Mouse (Mus musculus): ENCODE results near the gene Gm128.

The Gm128 gene

GRCm38 (mm10) chr3:95269789-95270188 lies 28.4 kb upstream of the Gm128 start:
- WGBS, result 50% methylated on average over 5 of the region's 5 CpGs

DNA sequence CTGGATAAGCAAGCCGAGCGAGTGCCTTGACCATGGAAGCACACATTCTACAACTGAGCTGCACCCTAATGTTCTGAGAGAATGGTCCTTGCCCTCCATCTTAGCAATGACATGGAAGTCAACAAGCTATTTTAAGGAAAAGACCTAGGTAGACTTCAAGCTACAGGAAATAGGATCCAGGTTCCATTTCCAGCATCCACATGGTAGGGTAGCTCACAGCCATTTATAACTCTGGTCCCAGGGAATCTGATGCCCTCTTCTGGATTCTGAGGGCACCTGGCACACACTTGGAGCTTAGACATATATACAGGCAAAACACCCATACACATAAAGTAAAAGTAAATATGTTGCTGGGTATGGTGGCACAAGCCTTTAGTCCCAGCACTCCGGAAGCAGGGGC lies 24.7 kb upstream of the Gm128 start:
- WGBS, result 95% methylated on average over 3 of the region's 3 CpGs

DNA sequence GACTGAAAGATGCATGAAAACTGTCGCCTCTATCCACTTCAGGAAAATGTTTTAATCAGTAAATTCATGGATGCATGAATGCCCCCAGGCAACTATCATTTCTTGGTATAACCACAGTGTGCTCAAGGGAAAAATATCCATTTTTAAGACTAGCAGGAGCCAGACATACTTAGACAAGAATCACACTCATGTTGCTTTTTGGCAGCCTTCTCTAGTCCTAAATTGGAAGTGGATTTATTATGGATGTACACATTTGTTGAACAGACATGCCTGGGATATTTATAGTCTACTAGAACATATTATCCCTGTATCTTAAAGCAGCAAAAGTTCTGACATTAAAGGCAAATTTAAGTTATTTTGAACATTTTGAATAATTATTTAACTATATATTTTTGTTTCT lies 23.3 kb upstream of the Gm128 start:
- WGBS, result 26% methylated on average over 1 of the region's 1 CpGs

GRCm38 (mm10) chr3:95263089-95263739 lies 21.8 kb upstream of the Gm128 start:
- WGBS, result 54% methylated on average over 11 of the region's 11 CpGs

DNA sequence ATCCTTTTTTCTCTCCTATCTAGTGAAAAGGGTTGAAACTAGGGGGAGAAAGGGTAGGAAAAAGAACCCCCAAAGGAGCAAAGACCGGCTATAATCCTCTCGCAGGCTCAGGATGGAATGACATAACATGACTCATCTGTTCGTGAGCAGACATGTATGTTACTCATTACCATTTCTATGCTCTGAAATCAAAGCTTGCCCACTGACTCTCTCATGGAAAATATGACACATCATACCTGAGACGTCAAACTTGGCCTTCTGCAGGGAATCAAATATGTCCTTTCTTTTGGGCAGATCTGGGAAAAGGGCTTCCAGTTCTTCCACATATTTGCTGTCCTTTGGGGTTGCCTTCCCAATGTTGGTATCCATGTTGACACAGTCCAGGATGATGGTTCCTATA lies 20.6 kb upstream of the Gm128 start:
- WGBS, result 73% methylated on average over 4 of the region's 4 CpGs

DNA sequence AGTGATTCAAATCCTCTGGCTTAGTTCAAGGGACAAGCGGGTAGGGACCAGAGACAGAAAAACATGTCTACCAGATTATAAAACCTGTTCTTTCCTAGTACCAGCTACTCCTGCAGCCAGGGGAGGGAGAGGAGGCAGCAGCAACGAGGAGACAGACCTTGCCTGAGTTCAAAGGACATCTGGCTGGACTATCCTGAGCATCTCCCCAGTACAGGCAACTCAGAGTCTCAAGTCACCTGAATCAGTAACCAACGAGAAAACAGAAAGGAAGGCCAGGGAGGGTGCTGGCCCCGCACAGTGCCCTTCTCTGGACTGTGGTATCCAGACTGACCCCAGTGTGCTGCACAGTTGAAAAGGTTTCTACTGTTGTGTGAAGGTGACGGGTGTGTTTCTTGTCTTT lies 15.5 kb upstream of the Gm128 start:
- 91% methylated on average over 5 of the region's 5 CpGs for WGBS

GRCm38 (mm10) chr3:95250783-95251424 lies 9.5 kb upstream of the Gm128 start, which contains the start of gene Bnipl:
Gene Bnipl, minus strand, starts transcription at chr3:95251193.
- WGBS, result 68% methylated on average over 7 of the region's 7 CpGs

GRCm38 (mm10) chr3:95250361-95250760 lies 9.0 kb upstream of the Gm128 start:
- 90% methylated on average over 5 of the region's 5 CpGs for WGBS

DNA sequence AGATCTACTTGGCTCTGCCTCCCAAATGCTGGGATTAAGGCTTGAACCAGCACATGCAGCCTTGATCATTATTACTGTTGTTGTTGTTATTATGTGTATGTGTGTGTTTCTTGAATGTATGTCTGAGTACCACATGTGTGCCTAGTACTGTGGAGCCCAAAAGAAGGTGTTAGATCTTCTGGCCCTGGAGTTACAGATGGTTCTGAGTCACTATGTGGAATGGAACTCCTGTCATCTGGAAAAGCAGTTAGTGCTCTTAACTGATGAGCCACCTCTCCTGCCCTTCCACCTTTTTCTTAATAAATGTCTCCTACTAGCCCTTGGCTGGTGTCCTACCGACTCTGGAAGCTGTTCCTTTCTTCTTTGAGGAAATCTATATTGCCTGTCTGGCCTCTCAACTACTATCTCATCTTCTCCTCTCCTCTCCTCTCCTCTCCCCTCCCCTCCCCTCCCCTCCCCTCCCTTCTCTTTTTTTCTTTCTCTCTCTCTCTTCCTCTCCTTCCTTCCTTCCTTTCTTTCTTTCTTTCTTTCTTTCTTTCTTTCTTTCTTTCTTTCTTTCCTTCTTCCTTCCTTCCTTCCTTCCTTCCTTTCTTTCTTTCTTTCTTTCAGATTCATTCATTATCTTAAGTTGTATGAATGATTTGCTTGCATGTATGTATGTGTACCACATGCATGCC lies 6.4 kb upstream of the Gm128 start:
- WGBS, result 88% methylated on average over 1 of the region's 1 CpGs

DNA sequence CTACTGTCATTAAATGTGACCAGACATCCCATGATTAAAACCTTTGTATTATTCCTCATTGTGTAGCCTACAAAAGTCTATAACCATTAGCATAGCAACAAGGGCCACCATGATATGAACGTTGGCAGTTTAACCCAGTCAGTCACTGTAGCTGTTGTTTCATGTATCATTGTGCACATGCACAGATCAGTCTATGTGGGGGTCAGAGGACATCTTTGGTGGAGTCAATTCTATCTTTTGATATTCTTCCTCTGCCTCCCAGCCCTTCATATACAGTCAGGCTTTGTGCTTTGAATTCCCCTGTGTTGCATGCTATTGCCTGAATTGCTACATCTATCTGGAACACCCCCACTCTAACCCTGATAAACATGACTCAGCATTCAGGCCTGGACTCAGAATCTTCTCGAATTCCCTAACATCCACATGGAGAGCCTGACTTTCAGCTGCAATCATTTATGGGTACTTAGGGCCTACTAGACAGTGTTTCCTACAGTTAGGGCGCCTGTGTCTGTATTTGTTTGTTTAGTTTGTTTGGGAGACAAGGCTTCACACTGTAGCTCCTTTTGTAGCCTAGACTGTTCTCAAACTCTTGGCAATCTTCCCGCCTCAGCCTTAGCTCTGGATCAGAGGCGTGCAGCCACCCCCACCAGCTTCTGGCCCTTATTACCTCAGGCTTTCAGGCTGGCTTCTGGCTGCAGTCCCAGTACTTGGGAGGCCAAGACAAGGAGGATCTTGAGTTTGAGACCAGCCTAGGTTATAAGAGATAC lies 5.2 kb upstream of the Gm128 start:
- WGBS, result 39% methylated on average over 5 of the region's 5 CpGs

GRCm38 (mm10) chr3:95243086-95243485 lies 1.7 kb upstream of the Gm128 start:
- 46% methylated on average over 2 of the region's 2 CpGs for whole genome bisulfite sequencing

DNA sequence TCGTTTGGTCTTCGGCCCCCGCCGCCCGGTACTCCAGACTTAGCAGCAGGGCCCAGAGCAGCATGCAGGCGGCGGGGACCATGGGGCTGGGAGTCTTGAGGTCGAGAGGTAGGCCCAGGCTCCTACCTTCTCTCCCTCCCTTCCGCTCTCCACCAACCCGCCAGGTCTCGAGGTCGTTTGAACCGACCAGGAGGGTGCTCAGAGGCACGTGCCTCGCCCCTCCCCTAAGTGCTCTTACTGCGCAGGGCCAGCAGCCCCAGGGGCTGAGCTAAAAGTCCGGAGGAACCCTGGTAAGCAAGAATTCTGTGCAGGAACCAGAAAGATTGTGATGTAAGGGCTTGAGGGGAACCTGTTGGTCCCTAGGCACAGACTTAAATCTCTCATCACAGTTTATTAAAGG lies 498 bp downstream of the Gm128 start:
- WGBS, result 53% methylated on average over 17 of the region's 17 CpGs

GRCm38 (mm10) chr3:95239971-95240370 lies 1.4 kb downstream of the Gm128 start:
- WGBS, result 87% methylated on average over 12 of the region's 12 CpGs

DNA sequence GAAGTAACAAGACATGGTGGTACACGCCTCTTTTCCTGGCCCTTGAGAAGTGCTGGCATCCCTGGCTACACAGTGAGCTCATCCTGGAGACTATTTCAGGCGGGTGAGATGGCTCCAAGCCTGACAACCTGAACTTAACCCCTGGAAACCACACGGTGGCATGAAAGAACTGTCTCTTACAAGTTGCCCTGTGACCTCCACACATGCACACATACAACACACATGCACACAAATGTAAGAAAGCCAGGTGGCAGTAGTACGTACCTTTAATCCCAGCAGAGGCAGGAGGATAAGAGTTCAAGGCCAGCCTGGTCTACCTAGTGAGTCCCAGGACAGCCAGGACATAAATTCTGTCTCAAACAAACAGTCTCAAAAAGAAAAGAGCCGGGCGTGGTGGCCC lies 2.4 kb downstream of the Gm128 start:
- 79% methylated on average over 6 of the region's 6 CpGs for WGBS

DNA sequence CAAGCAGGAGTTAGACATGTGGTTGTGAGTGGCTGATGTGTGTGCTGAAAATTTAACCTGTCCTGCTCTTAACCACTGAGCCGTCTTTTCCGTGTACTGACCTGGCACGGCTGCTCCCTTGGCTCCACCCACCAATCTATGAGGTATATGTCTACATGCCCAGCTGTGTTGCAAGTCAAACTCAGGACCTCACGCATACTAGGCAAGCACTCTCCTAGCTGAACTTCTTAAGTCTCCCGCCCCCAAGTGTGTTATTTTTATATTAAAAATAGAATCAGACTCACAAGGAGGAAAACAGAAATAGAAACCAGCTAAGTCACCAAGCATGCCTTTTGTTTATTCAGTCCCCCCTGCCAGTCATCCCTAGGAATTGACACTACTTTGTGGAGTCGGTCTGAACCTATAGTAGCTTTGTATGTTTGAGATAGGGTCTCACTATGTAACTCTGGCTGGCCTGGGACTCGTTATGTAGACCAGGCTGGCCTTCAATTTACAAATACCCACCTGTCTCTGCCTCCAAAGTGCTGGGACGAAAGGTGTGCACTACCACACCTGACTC lies 3.8 kb downstream of the Gm128 start:
- 60% methylated on average over 8 of the region's 8 CpGs for WGBS

DNA sequence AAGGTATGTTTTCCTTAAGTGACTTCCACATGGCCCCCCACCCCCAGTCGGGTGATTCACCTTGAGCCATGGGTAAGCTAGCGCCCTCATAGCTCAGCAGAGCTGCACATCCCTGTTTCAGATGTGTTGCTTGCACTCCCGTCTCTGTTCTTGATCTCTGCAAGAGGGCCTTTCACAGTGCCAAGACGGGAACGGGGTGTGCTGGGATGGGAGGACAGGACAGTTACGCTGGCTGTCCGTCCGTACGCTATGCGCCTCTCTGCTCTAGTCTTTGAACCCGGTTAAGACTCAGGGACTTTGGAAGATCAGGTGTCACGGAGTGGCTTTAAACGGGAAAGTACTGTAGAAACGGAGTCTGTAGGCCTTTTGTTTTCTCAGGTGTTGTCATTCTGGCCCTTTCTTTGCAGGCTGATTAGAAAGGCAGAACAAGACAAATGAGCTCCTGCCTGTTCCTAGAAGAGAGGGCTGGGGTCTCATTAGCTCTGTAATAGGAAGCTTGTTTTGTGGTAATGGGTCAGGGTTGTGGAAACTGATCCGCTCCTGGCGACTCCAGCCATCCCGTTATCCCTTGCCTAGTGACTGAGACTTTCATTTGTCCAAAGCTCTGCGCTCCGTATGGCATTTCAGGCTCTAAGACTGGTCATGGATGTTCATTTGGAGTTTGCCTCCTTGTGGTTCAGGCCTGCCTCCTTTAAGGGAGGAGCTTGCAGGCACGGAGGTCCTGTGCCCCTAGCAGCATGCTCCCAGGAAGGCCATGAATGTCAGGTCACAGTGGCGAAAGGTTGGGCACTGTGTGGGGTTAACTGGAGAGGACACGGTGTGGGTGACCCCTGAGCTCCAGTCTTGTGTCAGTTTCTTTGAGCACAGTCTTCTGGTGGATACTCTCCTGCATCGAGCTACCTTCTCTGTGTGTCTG lies 5.8 kb downstream of the Gm128 start:
- WGBS, result 70% methylated on average over 23 of the region's 23 CpGs

- WGBS, result 82% methylated on average over 16 of the region's 16 CpGs
Observed at GRCm38 (mm10) chr3:95233303-95233980, 8.0 kb downstream of the Gm128 start.

DNA sequence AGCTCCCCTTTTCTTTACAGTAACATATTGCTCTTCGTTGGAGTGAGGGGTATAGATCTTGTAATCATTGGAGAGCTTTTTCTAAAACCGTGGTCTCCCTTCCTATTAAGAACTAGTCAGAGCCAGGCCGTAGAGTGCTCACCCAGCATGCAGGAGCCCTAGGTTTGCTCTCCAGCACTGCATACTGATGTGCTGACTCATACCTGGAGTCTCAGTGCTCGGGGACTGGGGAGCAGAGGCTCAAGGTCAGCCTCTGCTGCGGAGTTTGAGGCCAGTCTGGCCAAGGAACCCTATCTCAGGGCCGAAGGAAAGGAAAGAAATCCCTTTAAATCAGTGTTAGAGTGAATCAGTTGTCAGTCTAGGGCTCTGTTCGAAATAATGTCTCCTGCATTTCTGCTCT lies 8.6 kb downstream of the Gm128 start:
- 73% methylated on average over 7 of the region's 7 CpGs for WGBS

DNA sequence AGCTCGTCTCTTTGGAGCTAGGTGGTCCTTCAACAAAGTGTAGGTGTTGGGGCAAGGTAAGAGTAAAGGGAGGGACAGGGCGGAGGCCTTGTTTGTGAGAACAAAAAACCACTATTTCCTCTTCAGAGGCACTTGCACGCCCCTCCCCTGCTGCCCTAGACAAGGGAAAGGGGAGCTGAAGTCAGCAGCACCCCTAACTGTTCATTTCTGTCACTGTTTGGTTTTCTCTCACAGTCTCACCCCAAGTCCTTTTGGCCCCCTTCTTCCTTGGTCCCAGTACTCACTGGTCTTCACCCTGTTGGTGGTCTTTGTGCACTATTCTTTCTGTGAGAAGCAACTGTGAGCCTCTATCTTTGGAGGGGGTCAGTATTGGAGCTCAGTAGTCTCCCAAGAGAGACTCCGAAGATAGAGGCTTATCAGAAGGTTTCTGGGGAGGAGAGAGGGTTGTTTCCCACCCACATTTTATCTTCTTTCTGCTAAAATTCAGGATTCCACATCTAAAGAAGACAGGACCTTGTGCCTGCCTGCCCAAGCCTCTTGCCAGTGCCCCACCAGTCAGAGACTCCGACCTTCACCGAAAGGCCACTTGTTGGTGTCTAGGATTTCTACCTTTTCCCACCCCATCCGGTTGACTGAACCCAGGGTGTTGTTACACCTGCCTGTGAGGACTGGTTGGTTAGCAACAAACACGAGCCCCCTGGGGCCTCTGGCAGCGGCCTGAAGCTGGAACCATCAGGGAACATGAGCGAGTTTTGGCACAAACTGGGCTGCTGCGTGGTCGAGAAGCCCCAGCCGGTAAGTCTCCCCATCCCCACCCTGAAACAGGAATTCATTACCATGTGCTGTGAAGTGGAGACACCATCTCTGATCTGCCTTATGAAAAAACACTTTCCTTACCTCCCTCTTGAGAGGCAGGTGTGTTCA lies 9.8 kb downstream of the Gm128 start, which contains the start of gene Mllt11:
Gene Mllt11 (minus strand): TSS at position 874 of the 924 bp plus-strand sequence.
- 55% methylated on average over 13 of the region's 13 CpGs for WGBS
